Mouse (Mus musculus) brain, embryonic 18.5 days (tissue): ENCODE measurements around the gene H2afj.
A peak's percentile ranks its signal among the peaks of the same experiment; 100 is the strongest.

Source experiments
- DNase-seq: peaks from one replicate; pipeline ENCODE4 v3.0.0-alpha.2; 2012; ENCODE audit warnings: low read depth, low spot score

H2afj gene

DNA sequence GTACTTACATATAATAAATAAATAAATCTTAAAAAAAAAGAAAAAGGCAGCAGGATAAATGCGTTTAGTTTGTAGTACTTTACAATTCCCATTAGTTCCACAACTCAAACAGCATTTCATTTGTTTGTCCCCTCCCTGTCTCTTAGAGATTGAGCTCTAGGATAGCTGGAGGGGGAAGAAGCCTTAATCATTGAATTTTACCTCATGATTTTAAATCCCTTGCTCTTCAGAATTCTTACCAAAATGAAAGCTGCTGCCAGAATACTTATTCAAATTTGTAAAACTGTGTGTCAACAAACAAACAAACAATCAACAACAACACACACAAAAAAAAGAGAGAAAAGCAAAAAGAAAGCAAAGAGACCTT, 2.7 kb upstream of the H2afj start:
- no peak for DNase-seq

DNA sequence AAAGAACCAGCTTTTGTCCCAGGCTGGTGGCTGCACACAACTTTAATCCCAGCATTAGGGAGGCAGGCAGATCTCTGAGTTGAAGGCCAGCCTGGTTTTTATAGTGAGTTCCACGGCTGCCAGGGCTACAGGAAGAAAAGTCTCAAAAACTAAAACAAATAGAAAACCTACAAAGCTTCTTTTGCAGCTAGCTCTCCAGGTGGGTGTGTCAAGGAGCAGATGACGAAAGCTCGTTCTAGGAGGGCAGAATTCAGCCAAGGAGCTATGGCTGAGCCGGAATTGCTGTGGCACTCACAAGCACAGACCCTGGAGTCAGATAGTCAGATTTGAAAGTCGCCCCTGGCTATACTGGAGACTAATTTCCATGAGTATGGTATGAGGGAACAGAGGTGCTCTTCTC, 1.2 kb upstream of the H2afj start:
- no peak for DNase-seq

- DNase-seq = no peak
These were observed 540 bp upstream of the H2afj start for GRCm38 (mm10) chr6:136807395-136808013.

- no peak for DNase-seq
These were observed 595 bp downstream of the H2afj start for GRCm38 (mm10) chr6:136808631-136809046.

- no peak for DNase-seq
These were observed 1.0 kb downstream of the H2afj start for GRCm38 (mm10) chr6:136809077-136809476.

DNA sequence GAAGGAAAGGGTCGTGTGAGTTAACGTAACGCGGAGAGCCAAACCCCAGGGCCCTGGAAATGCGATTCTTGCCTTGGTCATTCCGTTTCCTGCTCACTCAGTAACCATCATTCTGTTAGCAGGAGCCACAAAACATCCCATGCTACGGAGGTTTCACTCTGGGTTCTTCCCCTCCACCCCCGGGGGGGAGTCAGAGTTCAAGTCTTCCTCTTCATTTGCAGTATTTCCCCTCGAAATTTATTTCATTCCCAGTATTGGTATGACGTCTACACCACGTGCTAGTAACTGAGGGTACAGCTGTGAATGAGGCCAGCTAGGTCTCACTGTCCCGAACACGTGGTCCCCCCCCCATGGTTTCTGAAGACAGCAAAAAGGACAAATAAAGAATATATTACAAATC, 1.6 kb downstream of the H2afj start:
- DNase-seq = no peak

DNA sequence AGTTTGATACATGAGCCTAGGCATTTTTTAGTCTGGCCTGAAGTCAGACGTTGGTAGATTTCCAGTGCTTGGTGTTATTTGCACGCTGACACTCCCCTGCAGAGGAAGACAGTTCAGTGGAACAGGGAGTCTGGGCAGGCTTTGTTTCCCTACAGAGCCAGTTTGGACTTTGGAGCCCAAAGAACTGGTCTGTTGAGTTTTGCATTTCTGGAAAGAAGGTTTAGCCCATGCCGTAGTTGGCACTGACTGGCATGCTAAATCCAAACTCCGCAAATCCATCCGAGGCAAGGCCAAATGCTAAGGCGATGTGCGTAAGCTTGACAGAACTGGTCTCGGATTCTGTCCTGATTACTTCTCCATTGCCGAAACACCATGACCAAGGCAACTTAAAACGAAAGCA, 3.2 kb downstream of the H2afj start:
- DNase-seq = no peak

DNA sequence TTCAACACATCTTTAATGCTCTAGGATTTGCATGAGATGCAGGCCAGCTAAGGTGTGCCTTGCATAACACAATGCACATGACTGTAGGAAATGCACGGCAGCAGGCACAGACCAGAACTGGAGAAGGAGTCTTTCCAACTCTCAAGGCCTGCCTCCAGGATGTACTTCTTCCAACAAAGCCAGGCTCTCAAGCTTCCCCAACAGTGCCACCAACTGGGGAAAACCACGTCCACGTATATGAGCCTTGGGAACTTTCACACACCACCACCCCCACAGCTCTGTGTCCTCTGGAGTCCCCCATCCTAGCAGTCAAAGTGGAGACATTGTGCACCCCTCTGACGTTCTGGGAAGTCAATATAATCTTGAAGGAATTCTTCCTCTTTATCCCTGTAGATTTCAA, 5.1 kb downstream of the H2afj start:
- no peak for DNase-seq

GRCm38 (mm10) chr6:136815381-136815780, 7.3 kb downstream of the H2afj start:
- DNase-seq = no peak

DNA sequence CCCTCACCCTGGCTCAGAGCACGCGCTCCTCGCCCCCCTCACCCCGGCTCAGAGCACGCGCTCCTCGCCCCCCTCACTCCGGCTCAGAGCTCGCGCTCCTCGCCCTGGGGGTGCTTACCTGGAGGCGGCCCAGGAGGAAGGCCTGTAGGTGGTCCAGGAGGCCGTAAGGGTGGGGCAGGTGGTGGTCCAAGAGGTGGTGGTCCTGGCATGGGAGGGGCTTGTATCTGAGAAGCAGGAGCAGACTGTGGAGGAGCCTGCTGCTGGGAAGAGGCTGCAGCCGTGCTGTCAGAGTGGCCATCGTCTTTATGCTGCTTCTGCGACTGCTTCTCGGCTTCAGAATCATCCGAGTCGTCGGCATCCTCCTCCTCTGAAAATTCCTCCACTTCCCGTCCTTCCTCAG, 8.8 kb downstream of the H2afj start:
- DNase-seq = no peak

DNA sequence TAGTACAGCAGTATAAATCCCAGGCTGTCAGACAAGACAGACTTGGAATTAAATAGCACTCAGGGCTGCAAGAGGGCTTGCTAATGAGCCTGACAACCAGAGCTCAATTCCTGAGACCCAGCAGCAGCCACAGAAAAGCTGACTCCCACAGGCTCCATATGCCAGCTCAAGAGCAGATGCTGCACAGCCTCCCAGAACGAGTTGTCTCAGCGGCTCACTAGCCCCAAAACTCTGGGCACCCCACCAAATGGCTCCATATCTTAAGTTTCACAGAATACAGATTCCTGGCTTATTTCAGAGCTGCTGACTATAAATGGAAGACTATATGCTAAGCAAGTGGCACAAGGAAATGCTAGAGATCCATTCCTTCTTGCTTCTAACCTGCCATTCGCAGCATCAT, 9.5 kb downstream of the H2afj start:
- DNase-seq = no peak

- DNase-seq = no peak
These were observed 12.3 kb downstream of the H2afj start for GRCm38 (mm10) chr6:136820381-136820780.

DNA sequence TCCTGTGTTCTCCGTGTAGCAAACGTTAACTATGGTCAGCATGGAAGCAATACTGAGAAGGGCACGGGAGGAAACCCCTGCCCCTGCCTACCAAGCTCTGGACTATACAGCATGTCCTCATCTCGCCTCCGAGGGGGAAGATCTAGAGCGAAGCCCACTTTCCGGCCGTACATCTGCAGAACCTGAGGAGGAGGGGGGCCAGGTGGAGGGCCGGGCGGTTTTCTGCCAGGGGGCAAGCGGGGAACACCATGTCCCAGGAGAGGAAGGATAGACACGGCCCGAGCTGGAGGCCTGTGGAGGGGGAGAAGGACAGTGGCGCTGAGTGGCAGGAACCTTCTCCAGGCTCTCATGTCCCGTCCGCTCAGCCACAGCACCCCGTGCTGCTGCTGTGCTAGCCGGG, 13.0 kb downstream of the H2afj start:
- DNase-seq = no peak

GRCm38 (mm10) chr6:136824987-136825386, 16.9 kb downstream of the H2afj start:
- no peak for DNase-seq

GRCm38 (mm10) chr6:136827116-136827515, 19.1 kb downstream of the H2afj start:
- DNase-seq = no peak

GRCm38 (mm10) chr6:136827516-136827880, 19.5 kb downstream of the H2afj start, which contains the start of gene BC049715:
Gene BC049715 (plus strand): TSS chr6:136827626.
- DNase-seq = no peak

DNA sequence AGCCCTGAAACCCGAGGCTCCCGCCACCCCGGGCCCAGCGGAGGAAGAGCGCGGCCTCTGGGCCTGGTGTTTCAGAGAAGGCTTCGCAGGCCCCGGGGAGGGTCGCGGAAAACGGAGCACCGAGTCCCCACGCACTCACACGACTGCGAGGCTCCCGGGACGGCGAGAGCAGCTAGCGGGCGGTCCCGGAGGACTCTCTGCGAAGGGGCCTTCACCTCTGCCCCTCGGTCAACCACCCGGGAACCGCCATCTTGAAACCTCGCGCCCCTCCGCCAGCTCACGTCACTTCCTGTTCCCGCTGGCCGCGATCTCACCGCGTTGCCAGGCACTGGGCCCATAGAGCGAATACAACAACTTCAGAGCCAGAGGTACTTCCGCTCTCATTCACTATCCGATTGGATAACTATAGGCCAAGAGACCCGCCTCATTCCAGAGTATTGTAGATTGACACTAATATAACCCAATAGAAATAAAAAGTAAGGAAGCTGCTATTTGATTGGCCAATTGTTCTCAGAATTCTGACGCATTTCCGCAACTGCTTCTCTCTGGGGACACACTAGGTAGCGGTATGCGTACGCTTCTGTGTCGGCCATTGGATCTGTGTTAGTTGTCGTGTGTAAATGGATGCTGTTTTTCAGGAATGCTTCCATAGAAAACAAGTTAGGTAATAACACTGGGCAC, 20.0 kb downstream of the H2afj start, which contains the start of gene Wbp11:
Wbp11 (minus strand) TSS at position 353 of the 681 bp plus-strand sequence.
- DNase-seq = peak; percentile 97

DNA sequence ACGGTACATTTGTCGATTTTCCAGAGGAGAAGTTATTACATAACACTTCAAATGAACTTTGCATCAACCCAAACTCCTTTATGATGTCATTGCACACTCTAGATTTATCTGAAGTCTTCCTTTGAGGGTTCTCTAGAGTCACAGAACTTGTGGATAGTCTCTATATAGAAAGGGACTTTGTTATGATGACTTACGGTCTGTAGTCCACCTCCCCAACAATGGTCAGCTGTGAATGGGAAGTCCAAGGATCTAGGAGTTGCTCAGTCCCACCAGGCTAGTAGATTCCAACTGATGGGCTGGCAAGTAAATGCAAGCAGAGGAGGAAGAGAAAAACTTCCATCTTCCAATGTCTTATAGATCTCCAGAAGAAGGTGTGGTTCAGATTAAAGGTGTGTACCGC, 20.6 kb downstream of the H2afj start:
- no peak for DNase-seq

- no peak for DNase-seq
These were observed 23.7 kb downstream of the H2afj start for GRCm38 (mm10) chr6:136831712-136832111.

DNA sequence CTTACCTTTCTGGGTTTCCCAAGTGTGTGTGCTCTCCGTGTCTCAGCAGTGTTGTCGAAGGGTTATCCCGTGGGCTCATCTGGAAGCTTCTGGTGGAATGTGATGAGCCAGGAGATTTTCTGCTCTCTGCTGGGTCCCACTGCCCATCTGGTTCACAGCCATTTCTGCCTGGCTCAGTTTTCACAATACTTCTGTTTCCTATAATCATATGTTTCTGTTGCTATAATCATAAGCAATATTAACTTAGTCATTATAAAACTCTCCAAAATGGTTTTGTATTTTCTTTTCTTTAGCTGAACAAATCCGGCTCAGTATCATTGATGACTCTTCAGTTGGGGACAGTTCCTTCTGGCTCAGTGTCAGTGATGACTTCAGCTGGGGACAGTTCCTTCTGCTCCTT, 27.3 kb downstream of the H2afj start, which contains the start of gene Smco3:
Smco3 (minus strand) TSS at position 101 of the 400 bp plus-strand sequence.
- no peak for DNase-seq

GRCm38 (mm10) chr6:136837323-136837722, 29.3 kb downstream of the H2afj start:
- DNase-seq = no peak

DNA sequence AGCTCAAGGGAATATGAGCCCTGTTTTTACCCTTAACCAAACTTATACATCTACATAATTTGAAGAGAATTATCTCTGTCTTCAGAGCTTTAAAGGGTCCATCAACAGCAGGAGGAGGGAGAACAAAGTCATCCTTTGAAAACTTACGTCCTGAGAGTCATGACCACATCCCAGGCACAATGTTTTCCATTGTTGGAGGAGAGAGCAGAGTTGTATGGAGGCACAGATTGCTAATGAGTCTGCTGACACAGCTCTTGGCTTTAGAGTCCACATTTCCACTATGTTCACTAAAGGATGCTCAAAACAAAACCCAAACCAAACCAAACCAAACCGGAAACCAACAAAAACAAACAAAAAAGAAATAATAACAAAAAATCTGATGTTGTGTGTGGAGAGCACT, 36.9 kb downstream of the H2afj start:
- DNase-seq = no peak

GRCm38 (mm10) chr6:136845706-136846480, 37.8 kb downstream of the H2afj start:
- no peak for DNase-seq
